Mouse (Mus musculus) layer of hippocampus, adult 8-10 months (tissue): ENCODE results near the gene Pop5. TPM values are rescaled to one million over a fixed set of nuclear protein-coding genes. Genes with fewer than 3 reads are reported as not detected.

Experiments
- DNase-seq, 2 experiments: peaks; one replicate each; pipeline ENCODE4 v3.0.0; 2022; ENCODE audit warnings: low spot score in 2 of 2
- total RNA-seq, 4 experiments: library from RNA; stranded (reverse); gene quantifications; 2 replicates each; pipeline ENCODE4 v1.2.4; 2022

Gene Pop5
- total RNA-seq, 4 experiments from 2014 or later, result 89.0 to 104 (median 99.1) TPM

DNA sequence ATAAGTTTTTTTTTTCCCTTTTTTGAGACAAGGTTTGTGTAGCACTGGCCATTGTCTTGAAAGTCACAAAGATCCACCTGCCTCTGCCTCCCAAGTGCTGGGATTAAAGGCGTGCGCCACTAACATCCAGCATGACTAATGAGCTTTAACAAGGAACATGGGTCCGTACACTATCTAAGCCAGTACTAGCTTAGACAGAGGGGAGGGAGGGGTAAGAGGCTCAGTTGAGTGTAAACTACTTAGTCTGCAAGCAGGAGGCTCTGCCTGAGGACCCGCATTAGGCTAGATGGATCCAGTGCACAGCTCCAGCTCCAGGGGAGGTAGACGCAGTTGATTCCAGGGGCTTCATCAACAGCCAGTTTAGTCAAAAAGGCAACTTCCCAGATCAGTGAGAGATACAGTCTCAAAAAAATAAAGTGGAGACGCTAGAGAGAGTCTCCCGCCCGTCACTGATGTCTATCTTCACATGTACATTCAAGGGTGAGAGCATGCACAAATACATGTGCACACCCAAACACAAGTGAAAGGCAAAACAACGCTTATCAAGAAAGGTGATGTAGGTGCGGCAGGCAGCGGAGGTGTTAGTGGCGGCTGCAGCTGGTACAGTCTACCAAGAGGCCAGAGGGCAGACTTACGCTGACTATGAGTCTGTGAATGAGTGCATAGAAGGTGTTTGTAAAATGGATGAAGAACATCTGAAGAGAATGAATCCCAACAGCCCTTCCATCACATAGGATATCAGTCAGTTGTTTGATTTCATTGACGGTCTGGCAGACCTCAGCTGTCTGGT lies 27.1 kb downstream of the Pop5 start:
- DNase-seq, result no peak

DNA sequence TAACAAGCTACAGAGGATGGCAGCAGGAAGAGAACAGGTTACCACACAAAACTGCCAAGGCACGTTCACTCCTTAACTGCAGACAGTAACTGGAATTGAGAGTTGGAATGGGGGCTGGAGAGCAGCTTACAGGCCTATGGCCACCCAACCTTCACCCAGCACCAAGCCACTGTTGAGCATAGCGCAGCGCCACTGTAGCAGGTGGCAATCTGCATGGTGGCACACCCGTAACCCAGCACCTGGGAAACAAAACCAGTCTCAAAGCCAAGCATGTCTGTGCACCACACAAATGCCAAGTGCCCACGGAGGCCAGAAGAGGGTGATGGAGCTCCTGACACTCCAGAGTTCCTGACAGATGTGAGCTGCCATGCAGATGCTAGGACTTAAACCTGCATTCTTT lies 30.7 kb downstream of the Pop5 start:
- DNase-seq, result no peak

DNA sequence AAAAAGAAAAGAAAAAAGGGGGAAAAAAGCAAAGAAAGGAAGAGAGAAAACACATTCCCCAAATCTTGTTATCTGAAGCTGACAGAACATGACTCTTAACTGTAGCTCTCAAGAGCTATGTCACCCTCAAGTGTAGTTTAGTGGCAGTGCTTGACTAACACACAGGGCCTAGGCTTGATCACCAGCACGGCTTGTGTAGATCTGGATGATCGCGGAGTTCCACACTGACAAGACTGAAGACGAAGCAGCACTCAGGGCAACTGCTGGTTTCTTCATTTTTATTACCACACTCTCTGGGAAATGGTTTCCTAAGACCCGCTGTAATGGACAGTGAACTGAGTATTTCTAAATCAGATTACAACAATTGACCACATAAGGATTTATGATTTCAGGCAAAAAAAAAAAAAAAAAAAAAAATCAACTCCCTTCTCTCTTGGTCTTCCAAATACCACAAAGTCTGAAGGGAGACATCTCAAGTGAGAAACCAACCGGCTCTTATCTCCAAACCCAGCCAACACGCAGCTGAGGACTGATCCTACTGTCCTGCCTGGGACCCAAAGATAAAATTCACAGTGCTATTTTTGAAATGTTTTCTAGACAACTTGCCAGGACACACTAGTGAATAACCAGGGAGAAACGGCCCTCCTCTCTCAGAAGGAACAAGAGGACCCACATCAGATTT lies 31.3 kb downstream of the Pop5 start:
- no peak for DNase-seq

DNA sequence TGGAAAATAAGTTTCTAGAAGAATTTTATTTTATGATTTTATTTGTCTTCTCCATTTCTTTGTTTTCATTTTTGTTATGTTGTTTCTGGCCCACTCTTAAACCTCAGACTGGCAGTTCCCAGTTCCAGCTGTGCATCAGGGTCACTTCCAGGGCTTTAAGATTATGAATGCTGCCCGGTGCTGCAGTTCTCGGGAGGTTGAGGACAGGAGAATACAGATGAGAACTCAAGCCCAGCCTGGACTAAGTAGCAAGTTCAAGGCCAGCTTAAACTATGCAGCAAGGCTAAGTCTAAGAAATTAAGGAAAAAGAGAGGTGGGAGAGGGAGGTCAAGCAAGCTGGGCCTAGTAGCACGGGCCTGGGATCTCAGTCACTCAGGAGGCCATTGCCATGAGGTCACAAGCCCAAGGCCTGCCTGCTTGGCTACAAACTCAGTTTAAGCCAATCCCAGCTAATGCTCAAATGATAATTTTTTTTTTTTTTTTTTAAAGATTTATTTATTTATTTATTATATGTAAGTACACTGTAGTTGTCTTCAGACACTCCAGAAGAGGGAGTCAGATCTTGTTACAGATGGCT lies 31.9 kb downstream of the Pop5 start:
- no peak for DNase-seq

DNA sequence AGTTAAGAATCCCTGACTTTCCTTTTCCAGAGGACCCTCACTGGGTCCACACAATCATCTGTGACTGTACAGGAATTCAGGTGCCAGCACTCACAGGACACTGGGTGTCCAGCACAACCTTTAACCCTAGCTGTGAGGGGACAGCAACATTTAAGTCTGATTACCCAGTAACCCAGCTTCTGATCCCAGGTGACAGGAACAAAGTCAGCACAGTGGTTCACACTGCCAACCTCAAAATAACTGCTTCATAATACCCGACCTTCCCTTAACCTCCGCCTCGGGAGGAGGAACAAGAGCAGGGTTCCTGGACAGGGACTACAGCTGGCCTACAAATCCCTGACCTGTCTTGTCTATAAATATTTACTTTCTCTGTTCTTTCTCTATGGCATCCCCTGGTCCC lies 32.6 kb downstream of the Pop5 start:
- no peak for DNase-seq

DNA sequence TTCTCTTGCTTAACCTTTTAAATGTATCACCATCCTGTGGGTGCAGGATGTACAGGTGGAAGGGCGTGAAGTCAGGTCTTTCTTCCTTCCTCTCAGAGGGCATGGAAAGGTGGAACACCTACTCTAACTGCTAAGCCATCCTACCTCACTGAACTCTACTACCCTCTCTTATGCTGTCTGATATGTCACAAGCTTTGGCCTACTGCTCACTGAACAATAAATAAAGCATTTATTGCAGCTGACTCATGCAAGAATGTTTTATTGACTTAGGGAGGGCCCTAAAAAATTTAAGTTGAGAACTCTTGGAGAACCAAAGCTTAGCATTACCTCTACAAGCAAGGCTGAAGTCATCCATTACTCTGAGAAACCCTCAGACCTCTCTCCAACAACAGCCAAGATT lies 34.3 kb downstream of the Pop5 start:
- DNase-seq, result no peak

DNA sequence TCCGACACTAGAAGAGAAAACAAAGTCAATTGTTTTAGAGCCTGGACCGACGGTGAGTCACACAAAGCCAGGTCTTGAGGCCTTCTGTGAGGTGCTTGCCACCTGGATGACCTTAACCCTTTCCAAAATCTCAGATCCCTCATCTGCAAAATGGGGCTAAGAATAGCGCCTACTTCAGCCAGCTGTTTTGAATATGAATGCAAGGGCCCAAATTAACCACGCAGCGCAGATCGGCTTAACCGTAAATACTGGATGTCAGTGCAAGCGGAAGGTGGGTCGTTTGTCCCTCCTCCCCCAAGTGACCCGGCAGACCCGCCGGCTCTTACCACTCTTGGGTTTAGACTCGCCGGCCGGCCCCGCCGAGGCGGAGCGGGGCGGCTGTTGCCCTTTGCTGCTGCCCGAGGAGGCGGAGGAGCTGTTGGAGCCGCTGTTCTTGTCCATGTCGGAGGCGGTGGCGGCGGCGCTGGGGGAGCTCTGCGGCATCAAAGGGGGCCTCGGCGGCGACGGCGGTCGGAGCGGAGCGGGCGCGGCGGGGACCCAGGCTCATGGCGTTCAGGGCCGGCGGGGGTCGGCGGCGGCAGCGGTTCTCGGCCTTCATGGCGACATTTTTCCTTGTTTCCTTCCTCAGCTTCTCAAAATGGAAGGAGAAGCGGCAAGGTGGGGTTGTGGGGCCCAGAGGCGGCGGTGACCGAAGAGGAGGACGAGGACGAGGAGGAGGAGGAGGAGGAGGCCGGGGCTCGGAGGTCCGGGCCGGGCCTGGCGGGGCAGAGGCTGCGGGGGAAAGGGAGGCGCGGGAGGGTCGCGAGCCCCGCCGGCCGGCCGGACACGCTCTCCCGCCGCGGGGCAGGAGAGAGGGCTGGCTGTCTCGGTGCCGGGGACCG lies 36.5 kb downstream of the Pop5 start:
- no peak for DNase-seq

DNA sequence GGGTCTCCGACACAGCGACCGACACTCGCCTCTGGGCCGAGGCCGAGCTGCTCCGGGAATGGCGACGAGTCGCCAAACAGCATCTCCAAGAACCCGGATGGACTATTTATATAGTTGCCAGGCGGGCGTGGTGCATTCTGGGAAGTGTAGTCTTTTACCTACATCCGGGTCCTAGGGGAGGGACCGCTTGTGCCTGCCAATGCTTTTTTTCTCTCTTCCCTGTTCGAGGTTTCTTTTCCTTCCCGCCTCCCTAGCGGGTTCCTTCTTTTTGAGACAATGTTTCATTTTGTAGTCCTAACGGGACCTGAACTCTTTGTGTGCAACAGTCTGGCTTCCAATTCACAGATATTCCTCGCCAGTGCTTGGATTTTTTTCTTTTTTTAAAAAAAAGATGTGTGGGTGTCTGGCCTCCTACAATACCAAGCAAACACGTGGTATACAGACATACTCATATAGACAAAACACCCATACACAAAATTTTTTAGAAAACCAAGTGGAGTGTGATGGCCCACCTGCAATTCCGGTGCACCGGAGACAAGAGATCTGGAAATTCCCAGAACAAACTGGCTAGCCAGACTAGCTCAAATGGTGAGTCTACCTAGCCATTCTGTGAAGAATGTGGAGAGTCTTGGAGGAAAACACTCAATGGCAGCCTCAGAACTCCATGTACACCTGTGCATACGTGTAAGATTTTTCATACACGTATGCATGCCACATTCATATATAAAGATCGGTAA lies 37.3 kb downstream of the Pop5 start, which contains the start of gene Rnf10:
TSS of gene Rnf10 (minus strand) at position 87 of the 737 bp plus-strand sequence.
- DNase-seq, result peak; percentile 96 to 98

DNA sequence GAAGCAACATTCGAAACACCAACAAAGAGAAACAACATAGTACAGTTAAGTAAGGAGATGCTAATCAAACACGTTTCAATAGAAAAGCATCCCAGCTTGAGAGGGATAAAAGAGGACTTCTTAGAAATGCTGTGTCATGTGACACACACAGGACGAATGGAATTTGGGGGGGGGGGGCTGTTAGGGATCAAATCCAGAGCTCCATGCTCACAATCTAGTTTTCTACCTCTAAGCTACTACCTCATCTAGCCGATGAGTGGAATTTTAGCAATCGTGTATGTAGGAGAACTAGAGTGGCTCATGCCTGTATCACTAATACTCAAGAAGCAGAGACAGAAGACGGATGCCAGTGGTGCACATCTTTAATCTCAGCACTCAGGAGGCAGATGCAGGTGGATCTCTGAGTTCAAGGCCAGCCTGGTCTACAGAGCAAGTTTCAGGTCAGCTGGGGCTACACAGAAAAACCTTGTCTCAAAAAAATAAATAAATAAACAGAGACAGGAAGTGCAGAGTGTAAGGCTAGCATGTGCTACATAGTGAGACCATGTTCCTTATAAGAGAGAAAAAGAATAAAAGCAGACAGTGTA lies 38.0 kb downstream of the Pop5 start:
- DNase-seq, result no peak

DNA sequence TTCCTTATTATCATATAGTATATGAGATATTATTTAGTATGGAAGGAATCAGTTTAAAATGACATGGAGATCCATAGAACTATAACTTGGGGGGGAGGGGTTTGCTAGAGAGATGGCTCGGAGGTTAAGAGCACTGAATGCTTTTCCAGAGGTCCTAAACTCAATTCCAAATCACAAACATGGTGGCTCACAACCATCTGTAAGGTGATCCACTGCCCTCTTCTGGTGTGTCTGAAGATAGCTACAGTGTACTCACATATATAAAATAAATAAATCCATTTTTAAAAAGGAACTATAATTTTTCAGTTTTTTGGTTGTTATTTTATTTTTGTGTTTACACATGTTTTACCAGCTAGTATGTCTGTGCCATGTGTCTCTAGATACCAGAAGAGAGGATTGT lies 38.7 kb downstream of the Pop5 start:
- no peak for DNase-seq

DNA sequence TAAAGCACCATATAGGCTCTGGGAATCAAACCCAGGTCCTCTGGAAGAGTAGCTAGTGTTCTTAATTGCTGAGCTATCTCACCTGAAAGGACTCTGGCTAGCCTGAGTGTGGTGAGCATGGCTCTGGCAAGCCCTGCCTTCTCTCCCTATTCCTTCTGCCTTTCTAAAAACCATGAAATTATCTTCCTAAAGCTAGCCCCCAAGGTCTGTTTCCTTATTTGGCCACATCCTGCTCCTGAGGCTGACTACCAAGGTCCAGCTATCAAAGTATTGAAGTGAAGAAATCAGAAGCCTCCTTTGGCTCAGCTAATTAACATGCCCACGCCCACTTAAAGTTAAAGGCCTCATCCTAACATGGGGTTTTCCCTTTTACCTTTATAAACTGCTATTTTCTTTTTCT lies 39.1 kb downstream of the Pop5 start:
- DNase-seq, result no peak

DNA sequence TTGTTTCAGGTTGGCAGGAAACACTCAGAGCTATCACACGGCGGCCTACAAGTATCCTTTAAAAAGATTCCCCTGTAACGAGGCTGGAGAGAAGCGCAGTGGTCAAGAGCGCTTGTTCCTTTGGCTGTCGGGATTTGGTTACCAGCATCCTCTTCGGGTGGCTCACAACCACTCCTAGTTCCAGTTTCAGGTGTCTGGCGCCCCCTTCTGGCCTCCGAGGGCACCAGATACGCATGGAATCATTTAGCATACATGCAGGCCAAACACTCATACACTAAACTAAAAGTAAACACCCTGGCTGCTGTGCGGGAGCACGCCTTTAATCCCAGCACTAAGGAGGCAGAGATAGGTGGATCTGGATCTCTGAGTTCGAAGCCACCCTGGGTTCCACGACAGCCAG lies 40.4 kb downstream of the Pop5 start:
- no peak for DNase-seq

DNA sequence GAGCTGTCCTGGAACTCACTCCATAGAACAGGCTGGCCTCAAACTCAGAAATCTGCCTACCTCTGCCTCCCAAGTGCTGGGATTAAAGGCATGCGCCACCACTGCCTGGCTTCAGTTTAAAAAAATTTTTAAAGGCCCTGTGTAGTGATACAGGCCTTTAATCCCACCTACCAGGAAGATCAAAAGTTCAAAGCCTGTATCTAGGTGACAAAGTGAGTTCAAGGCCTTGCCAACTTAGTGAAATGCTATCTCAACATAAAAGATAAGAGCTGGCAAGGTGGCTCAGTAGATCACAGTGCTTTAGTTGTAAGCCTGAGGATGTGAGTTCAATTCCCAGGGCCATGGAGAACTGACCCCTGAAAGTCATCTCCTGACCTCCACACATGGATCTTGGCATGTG lies 42.4 kb downstream of the Pop5 start:
- DNase-seq, result no peak

DNA sequence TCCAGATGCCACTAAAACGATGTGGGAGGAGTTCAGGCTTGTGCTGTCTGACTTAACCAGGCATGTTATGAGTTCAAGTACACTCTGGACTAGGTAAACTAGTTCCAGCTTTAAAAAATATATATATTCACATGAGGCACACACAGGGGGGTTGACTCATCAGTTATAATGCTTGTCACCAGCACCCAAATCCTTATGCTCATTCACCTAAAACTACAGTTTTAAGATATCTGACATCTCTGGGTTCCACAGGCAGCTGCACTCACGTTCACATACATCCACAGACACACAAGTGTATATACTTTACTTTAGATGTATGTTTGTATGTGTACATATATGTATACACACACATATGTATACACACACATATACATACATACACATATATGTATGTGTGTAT lies 43.1 kb downstream of the Pop5 start:
- no peak for DNase-seq

DNA sequence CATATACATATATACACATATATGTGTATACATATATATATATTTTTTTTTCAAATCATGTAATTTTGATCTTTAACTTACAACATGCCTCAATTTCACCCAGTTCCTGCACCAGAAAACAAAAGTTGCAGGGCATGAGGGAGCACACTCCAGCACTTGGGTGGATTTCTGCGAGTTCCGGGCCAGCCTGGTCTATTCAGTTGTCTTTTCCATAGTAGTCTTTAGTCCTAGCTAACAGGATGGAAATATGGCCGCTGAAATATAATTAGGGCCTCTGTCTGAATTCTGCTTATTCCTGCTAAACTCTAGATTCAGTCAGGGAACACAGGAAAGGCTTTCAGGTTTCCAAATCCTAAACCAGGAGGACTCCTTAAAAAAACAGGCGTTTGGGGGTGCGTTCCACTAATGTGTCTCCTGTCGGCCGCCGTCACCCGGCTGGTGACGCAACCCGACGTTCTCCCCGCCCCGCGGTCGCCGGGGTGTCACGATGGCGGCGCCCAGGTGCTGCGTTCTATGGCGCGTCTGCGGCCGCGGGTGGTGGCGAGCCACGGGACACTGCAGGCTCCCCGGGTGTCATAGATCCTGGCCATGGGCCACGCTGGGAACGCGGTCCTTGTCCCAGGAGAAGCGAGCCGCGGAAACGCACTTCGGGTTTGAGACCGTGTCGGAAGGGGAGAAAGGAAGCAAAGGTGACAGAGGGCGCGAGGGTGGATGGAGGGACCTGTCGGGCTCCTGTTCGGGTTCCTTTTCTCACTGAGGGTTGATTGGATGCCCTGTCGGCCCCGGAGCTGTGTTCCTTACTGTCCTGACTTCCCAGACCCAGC lies 43.8 kb downstream of the Pop5 start, which contains the start of gene Coq5:
TSS of gene Coq5 (plus strand) at position 441 of the 824 bp plus-strand sequence.
- DNase-seq, result peak; percentile 70 to 87

DNA sequence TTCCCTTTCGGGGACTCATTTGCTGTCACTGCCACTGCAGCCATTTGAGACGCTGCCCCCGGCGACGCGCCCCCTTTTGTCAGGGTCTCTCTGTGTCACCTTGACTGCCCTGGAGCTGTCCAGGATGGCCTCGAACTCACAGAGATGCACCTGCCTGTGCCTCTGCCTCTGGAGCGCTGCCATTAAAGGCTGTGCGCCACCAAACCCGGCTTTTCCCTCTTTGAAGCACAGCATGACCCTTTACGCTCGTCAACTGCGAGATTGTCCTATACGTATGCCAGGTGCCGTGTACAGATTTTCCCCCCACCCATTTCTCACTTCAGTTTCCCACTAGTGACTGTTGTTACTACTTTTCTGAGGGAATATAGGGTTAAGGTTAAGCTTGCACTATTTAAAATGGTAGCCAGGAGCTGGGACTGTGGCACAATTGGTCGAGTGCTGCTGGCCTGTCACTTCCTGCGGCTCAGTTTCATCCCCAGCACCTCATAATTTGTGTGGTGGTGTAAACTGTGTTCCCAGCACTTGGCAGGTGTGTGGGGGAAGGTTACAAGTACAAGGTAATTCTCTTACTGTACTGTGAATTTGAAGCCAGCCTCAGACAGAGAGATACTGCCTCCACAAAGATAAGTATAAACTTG lies 44.5 kb downstream of the Pop5 start:
- no peak for DNase-seq

DNA sequence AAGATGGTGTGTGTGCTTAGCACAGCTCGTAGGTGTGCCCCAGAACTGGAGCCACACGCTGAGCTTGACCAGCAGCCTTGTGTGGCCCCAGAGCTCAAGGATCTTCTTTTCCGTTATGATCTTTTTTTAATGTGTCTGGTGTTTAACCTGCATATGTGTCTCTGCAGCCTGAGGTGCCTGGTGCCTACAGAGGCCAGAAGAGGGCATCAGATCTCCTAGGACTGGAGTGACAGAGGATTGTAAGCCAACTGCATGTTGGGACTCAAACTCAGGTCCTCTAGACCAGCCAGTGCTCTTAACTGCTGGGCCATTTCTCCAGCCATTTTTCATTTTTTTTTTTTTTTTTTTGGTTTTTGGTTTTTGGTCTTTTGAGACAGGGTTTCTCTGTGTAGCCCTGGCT lies 49.1 kb downstream of the Pop5 start:
- DNase-seq, result no peak

DNA sequence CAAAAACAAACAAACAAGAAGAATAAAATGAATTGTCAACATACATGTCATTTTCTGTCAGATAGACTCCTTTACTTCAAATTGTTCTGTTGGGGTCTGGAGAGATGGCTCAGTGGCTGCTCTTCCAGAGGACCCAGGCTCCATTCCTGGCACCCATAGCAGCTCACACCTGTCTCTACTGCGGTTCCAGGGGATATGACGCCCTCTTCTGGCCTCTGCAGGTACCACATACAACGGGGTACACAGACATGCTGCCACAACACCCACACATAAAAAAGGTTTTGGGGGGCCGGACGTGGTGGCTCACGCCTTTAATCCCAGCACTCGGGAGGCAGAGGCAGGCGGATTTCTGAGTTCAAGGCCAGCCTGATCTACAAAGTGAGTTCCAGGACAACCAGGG lies 58.5 kb downstream of the Pop5 start:
- no peak for DNase-seq
